Mouse (Mus musculus) Patski (cell line): ENCODE measurements around the gene Fbxw10. TPM values are rescaled to one million over a fixed set of nuclear protein-coding genes. Genes with fewer than 3 reads are reported as not detected.

Source experiments
- ATAC-seq: fragments of 100-300 bp; one replicate; pipeline ENCODE4 v1.8.0; 2021
- CTCF ChIA-PET: fragments of 350-600 bp; sonication (Branson Sonifier 250); formaldehyde crosslinking; loops from one replicate; lab custom pipeline; 2022; ENCODE audit warnings: inconsistent platforms; lab: Charles Lee
- POLR2A ChIA-PET: fragments of 350-600 bp; sonication (Branson Sonifier 250); formaldehyde crosslinking; loops from one replicate; lab custom pipeline; 2022; ENCODE audit warnings: antibody characterized with exemption, inconsistent platforms; lab: Charles Lee
- DNase-seq: peaks from one replicate; pipeline ENCODE4 v3.0.0-alpha.2; 2011; ENCODE audit warnings: low read depth, low spot score
- H3K27me3 ChIP-seq: fragments of 371-371 bp; one replicate; pipeline ENCODE4 v1.5.1; 2021
- CTCF ChIP-seq: fragments of 100-300 bp; IDR thresholded peaks from one replicate; pipeline ENCODE4 v1.5.1; 2021
- in situ Hi-C: fragments of 300-500 bp; cut with MboI; formaldehyde crosslinking; loops from 3 replicates; pipeline ENCODE4 v1.11.1; 2018; ENCODE audit warnings: low pct_unique_long_range_greater_than_20kb, mixed read lengths
- polyA plus RNA-seq: library from polyadenylated mRNA; unstranded; gene quantifications from one replicate; pipeline ENCODE4 v1.2.3, GENCODE M21; 2021

Fbxw10 gene
- polyA plus RNA-seq, 1 experiment from 2014 or later = 1.4 TPM

- no peaks in the 10 kb centered on the region for H3K27me3 ChIP-seq
- ATAC-seq (no peak), DNase-seq (no peak)
- POLR2A ChIA-PET = interaction anchor here (1.4 to 2.2 kb wide), 2 partner anchors 213 to 215 kb away, joined by 3 to 7 read pairs; no protein-coding TSS in a partner anchor
- CTCF ChIA-PET = interaction anchor here (1.0 to 5.2 kb wide), 3 partner anchors 78 to 247 kb away, joined by 4 to 42 read pairs (median 5); no protein-coding TSS in a partner anchor
- TF ChIP-seq CTCF = no peak
- in situ Hi-C loops = loop anchor here (5.0 kb wide), 1 partner anchor 212 kb away; no protein-coding TSS in a partner anchor
Observed at GRCm38 (mm10) chr11:62919946-62920742, 73.3 kb downstream of the Fbxw10 start.

GRCm38 (mm10) chr11:62920743-62921050 lies 73.8 kb downstream of the Fbxw10 start:
- ChIA-PET CTCF (interaction anchor here (1.0 to 5.2 kb wide), 3 partner anchors 77 to 247 kb away, joined by 4 to 42 read pairs (median 5); no protein-coding TSS in a partner anchor), POLR2A (interaction anchor here (1.4 to 2.2 kb wide), 2 partner anchors 212 to 215 kb away, joined by 3 to 7 read pairs; no protein-coding TSS in a partner anchor)
- DNase-seq (no peak), ATAC-seq (no peak)
- no peaks in the 10 kb centered on the region for H3K27me3 ChIP-seq
- TF ChIP-seq CTCF = no peak
- in situ Hi-C loops = loop anchor here (5.0 kb wide), 1 partner anchor 212 kb away; no protein-coding TSS in a partner anchor

GRCm38 (mm10) chr11:62921052-62921977 lies 74.4 kb downstream of the Fbxw10 start:
- DNase-seq = peak; percentile 76
- POLR2A ChIA-PET = interaction anchor here (1.4 to 2.2 kb wide), 2 partner anchors 212 to 214 kb away, joined by 3 to 7 read pairs; no protein-coding TSS in a partner anchor
- no peaks in the 10 kb centered on the region for H3K27me3 ChIP-seq
- CTCF ChIA-PET = interaction anchor here (0.7 to 5.2 kb wide), 6 partner anchors 23 to 246 kb away, joined by 3 to 42 read pairs (median 4); no protein-coding TSS in a partner anchor
- in situ Hi-C loops = loop anchor here (5.0 kb wide), 1 partner anchor 211 kb away; no protein-coding TSS in a partner anchor
- ATAC-seq = peak; percentile 89
- peak; percentile 97 for TF ChIP-seq CTCF

GRCm38 (mm10) chr11:62924091-62924761 lies 77.4 kb downstream of the Fbxw10 start:
- CTCF ChIA-PET = interaction anchor here (1.4 to 5.2 kb wide), 2 partner anchors 131 to 211 kb away, joined by 3 to 42 read pairs; no protein-coding TSS in a partner anchor
- in situ Hi-C loops = loop anchor here (5.0 kb wide), 1 partner anchor 208 kb away; no protein-coding TSS in a partner anchor
- POLR2A ChIA-PET = no interaction called here
- H3K27me3 ChIP-seq = no peaks in the 10 kb centered on the region
- ATAC-seq = no peak
- no peak for TF ChIP-seq CTCF
- DNase-seq = no peak

Other genes with a start within 250 kb of the Fbxw10 start
- 6.2 TPM for gene Lrrc75a, start 198.5 kb upstream of the Fbxw10 start, polyA plus RNA-seq
- gene Mmgt2, start 198.4 kb upstream of the Fbxw10 start, polyA plus RNA-seq = 55.6 TPM
- 5.5 TPM for gene Zfp287, start 115.2 kb upstream of the Fbxw10 start, polyA plus RNA-seq
- not detected for gene Gm10428, start 94.0 kb upstream of the Fbxw10 start, polyA plus RNA-seq
- gene Zfp286, start 57.6 kb upstream of the Fbxw10 start, polyA plus RNA-seq = 1.7 TPM
- gene Trim16, start 26.8 kb upstream of the Fbxw10 start, polyA plus RNA-seq = 2.8 TPM
- 52.8 TPM for gene Tvp23b, start 32.4 kb downstream of the Fbxw10 start, polyA plus RNA-seq
- gene Cdrt4, start 104.1 kb downstream of the Fbxw10 start, polyA plus RNA-seq = not detected
- not detected for gene Tekt3, start 214.6 kb downstream of the Fbxw10 start, polyA plus RNA-seq